Mouse (Mus musculus): ENCODE data around the gene Jtb.

DNA sequence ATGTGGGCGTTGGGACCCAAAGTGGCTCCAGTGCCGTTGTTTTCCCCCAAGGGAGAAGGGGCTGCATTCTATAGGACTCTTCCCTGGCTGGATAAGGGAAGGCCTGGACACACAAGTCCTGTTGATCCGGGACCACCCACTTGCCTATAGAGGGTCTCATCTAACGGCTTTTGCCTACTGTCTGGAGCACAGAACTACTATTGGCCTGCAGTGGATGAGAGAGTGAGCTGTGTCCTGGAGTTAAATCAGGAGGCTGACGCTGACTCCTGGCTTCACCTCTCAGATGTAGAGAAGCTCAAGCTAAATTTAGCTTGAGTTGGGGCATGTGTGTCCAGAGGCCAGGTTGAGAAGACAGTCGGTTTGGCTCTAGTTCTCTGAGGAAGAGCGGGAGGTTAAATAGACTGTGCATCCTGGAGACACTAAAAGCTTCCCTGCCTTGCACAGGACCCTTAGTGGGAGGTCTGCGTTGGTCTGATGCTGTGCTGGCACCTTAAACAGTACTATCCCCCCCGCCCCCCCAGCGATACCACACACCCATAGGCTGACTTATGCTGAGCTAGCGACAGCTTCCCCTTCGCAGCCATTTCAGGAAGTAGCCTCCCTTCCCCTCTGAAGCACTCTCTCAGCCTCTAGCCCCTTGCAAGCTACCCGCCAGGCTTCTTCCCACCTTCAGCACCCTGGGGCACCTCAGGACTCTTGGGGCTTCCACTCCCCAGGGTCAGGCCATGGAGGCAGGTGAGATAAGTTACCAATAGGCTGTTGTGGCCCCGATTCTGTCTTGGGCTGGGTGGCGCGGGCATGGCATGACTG lies 34.7 kb downstream of the Jtb start:
- TF ChIP-seq USF1 (IDR thresholded peaks at IDR 0.05; ENCODE audit: low read depth): no peak
- no peak for TF ChIP-seq TCF12 (IDR thresholded peaks at IDR 0.05; ENCODE audit: insufficient read depth, poor library complexity, severe bottlenecking)
- TF ChIP-seq CEBPB (IDR thresholded peaks at IDR 0.05; ENCODE audit: insufficient read depth, poor library complexity, severe bottlenecking): no peak
- no peak for TF ChIP-seq POLR2A (IDR thresholded peaks at IDR 0.05; ENCODE audit: insufficient read length, low read depth)
- no peak for TF ChIP-seq MYOD1 (IDR thresholded peaks at IDR 0.05; ENCODE audit: control insufficient read depth in 1 of 3, insufficient read length in 2 of 3, low read depth in 2 of 3)
- no peak for TF ChIP-seq POLR2AphosphoS2 (IDR thresholded peaks at IDR 0.05; ENCODE audit: insufficient read length, low read depth)
- TF ChIP-seq MYOG (IDR thresholded peaks at IDR 0.05; ENCODE audit: control insufficient read depth in 1 of 3, insufficient read depth in 1 of 3, insufficient read length in 2 of 3, low read depth in 2 of 3): no peak
- no peak for TF ChIP-seq E2F4 (IDR thresholded peaks at IDR 0.05; ENCODE audit: insufficient read depth)
- TF ChIP-seq REST (IDR thresholded peaks at IDR 0.05; ENCODE audit: insufficient read depth, insufficient read length): no peak
- no peak for TF ChIP-seq SRF (IDR thresholded peaks at IDR 0.05; ENCODE audit: control insufficient read depth, insufficient read length, low read depth)
- TF ChIP-seq MAX (IDR thresholded peaks at IDR 0.05; ENCODE audit: low read depth): no peak

All from myocyte (in vitro differentiated cells).